Mouse (Mus musculus): ENCODE data around the gene Rhobtb1.

Rhobtb1 gene

DNA sequence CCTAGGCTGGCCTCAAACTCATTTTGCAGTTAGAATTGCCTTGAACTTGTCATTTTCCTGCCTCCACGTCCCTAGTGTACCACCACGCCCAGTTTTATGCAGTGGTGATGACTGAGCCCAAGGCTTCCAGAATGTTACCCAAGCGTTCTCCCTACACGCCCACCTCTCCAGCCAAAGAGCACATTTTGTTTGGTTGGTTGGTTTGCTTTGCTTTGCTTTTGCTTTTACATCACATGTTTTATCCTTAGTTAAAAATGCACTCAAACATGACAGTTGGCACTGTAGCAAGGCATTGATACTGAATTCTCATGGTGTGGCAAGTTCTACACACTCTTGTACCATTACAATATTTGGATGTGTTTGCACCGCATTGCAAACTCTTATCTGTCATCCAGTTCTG, 12.0 kb downstream of the Rhobtb1 start:
- DNase-seq (ENCODE audit: low spot score in 2 of 2), result no peak

- no peak for DNase-seq (ENCODE audit: low spot score in 2 of 2)
Measured at GRCm38 (mm10) chr10:69165125-69165524, 13.9 kb downstream of the Rhobtb1 start.

DNA sequence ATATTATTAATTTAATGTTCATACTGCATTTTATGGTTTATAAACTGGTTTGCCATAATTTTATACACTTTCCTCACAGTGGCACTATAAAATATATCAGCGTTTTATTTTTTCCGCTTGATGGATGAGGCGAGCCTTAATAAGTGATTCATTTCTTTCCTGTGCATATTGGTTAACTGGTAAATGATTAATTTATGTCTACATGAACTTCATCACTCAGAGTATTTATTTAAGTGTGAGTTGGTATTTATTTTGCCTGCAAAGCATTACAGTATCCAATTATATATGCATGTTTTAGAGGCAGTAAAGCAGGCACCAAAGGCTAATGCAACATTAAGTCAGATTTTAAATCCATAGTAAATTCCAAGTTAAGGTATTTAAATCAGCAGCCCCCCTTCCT, 14.6 kb downstream of the Rhobtb1 start:
- no peak for DNase-seq (ENCODE audit: low spot score in 2 of 2)

DNA sequence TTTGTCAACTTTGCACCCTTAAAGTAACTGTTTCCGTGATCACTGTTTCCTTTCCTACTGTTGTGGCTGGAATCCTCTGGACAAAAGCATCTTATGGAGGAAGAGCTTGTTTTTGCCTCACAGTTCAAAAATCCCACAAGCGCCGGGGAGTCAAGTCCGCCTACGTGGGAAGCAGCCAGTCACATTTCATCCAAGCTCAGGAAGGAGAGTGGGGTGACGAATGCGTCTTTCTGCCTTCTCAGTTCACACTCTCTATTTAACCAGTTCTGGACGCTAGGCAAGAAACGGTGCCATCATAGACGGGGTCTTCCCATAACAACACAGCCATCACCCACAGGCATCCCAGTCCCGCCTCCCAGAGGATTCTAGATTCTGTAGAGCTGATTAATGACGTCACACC, 15.3 kb downstream of the Rhobtb1 start:
- DNase-seq (ENCODE audit: low spot score in 2 of 2), result no peak

DNA sequence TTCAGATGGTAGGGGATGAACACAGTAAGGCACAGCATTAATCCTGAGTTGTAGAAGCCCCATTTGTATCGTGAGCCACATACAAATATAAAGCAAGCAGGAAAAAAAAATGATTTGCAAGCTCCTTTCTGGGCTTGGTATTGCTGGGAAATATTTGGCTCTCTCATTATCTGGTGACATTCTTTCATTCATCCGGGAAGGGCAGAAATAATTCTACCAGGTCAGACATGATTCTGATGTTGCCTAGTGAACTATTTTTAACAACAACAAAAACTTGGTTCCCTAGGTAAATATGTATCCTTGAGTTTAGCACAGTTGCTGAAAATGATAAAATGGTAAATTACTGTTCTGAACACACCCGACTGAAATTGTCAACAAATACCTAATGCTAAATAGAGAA, 21.2 kb downstream of the Rhobtb1 start:
- no peak for DNase-seq (ENCODE audit: low spot score in 2 of 2)

- no peak for DNase-seq (ENCODE audit: low spot score in 2 of 2)
Measured at GRCm38 (mm10) chr10:69176116-69176515, 24.9 kb downstream of the Rhobtb1 start.

DNA sequence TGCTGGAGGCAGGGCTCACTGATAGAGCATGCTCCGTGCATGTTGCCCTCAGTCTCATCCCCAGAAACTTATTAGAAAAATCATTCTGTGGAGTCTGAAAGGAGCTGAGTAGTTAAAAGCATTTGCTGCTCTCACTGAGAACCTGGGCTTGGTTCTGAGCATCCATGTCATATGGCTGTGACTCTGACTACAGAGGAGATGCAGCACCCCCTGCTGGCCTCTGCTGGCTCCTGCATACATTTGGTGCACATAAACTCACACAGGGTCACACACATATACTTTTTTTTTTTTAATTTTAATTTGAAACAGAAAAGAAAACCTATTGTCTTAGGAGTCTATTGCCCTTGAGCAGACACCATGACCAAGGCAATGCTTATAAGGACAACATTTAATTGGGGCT, 28.1 kb downstream of the Rhobtb1 start:
- DNase-seq (ENCODE audit: low spot score in 2 of 2), result no peak

GRCm38 (mm10) chr10:69180997-69181396, 29.8 kb downstream of the Rhobtb1 start:
- no peak for DNase-seq (ENCODE audit: low spot score in 2 of 2)

- no peak for DNase-seq (ENCODE audit: low spot score in 2 of 2)
Measured at GRCm38 (mm10) chr10:69184903-69185302, 33.7 kb downstream of the Rhobtb1 start.

DNA sequence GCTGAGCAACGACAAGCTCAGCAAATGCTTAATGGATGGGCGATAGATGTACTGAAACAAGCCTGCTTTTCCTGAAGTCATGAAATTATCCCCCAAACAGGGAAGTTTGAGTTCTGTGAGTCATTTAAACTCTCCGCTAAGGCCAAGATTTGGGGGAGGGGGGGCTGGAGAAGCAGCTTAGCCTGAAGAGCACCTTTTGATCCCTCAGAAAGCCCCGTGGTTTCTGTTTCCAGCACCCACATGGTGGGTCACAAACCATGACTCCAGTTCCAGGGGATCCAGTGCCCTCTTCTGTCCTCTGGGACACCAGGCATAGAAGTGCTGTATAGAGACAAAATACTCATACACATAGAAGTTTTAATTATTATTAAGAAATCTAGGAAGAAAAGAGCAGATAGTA, 34.2 kb downstream of the Rhobtb1 start:
- no peak for DNase-seq (ENCODE audit: low spot score in 2 of 2)

GRCm38 (mm10) chr10:69185894-69186893, 35.0 kb downstream of the Rhobtb1 start:
- peak; percentile 28 to 32 for DNase-seq (ENCODE audit: low spot score in 2 of 2)

DNA sequence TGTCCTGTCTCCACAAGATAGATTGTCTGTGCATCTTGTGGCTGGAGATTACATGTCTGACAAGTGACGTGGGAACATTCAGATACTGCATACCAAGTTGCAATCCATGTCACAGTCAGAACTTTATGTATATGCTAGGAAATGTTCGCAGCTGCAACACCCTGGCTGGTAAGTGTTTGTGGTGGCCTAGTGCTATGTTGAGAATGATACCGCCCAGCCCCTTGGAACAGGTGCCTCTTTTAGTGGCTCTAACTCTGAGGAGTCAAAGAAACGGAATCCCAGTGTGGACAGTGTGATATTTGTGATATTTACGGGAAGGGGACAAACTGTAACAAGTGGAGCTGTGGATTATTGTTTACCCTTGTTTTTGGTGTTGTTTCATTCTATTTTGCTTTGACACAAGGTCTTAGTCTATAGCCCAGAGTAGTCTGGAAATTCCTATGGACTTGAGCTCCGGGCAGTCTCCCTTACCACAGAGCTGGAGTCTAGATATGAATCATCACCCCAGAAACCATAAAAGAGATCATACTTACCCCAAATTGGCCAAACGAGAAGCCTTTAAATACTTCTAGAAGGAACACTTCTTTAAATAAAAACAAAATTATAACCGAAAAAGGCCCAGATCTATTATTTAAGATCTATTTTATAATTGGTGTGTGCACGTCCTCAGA, 36.7 kb downstream of the Rhobtb1 start:
- DNase-seq (ENCODE audit: low spot score in 2 of 2), result no peak

DNA sequence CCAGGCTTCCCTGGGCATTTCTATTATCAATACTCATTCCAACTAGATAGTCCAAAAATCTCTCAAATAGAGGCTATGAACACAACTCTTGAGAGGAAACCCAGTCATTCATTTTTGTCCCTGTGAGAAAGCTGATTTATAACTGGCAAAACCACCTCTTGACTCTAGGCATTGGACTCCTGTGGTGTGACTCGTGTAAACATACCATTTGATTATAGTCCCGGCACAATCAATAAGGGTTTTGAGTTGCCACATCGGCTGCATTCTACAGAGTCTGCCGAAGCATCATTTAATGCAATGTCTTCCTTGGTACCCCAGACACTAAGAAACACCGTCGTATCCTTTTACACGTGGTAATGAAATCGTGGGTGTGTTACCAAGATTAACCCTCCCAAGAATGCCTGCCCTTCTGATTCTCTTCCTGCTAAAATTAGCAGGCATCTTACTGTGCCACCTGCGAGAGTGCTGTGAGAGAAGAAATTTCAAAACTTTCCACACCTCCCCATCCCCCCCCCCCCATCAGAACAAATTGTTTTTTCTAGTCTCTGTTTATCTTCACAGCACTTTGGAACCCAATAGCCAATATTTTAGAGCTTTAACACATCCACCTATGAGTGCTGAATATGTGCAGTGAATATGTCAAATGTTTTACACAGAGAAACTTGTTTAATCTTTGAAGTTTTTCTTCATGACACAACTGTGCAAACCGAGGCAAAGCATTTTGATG, 39.4 kb downstream of the Rhobtb1 start:
- DNase-seq (ENCODE audit: low spot score in 2 of 2), result no peak

DNA sequence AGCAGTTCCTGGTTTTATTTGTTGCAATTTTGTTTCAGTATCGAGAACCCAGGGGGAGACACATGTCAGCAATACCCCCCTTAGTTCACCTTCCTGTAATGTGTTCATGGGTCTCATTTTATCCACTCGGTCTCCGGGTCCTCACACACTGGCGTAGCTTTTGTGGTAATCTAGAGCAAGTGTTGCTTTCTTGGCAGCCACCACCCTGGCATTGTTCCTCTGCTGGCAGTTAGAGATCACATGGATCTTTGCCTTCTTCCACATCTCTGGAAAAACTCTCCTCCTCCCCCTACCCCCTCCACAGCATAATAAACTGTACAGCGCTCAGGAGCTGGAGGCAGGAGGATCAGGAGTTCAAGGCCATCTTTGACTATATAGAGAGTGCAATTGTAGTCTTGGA, 41.0 kb downstream of the Rhobtb1 start:
- DNase-seq (ENCODE audit: low spot score in 2 of 2), result no peak

DNA sequence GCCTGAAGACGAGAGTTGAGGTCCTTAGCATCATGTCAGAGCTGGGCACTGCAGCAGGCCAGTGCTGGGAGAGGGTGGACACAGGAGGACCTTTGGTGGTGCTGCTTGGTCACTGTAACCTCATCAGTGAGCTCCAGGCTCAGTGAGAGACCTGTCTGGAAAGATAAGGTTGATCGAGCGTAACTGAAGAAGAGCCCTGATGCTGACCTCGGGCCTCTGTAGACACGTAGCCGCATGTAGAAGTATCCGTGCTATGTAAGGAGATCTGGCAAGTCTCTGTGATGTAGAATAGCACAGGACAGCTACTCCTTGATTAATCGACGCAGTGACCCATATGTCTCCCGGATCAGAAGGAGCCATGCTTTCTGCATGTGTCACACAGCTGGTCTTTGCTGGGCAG, 42.5 kb downstream of the Rhobtb1 start:
- DNase-seq (ENCODE audit: low spot score in 2 of 2), result no peak

DNA sequence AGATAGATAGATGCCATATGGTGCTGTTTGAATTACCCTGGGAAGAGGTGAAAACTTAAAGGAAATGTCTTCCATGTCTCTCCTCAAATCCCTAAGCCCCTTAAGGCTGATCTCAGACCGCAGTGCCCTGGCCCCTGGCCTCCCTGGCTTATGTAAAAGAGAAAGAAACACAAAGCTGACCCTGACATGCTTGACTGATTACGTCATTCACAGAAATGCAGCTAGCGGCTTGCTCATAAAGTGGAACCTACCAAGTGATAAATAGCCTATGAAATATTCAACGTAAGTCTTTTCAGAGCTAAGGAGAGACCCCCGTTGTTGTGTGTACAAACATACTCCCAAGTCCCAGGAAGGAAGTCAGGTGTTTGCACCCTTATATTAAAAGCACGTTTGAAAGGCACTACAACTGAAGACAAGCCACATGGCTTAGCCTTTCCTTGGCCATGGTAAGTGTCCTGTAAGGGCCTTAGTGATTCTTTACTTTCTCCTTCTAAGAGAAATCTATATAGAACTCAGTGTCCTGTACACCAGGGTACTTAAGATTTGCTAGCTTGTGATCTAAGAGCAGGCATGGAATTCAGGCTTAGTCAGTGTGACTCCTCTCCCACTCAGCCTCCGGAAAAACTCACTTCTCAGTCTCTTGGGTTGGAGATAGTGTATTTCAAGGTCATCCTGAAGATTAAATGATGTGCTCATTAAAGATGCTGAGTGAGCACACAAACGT, 53.6 kb downstream of the Rhobtb1 start:
- no peak for DNase-seq (ENCODE audit: low spot score in 2 of 2)

DNA sequence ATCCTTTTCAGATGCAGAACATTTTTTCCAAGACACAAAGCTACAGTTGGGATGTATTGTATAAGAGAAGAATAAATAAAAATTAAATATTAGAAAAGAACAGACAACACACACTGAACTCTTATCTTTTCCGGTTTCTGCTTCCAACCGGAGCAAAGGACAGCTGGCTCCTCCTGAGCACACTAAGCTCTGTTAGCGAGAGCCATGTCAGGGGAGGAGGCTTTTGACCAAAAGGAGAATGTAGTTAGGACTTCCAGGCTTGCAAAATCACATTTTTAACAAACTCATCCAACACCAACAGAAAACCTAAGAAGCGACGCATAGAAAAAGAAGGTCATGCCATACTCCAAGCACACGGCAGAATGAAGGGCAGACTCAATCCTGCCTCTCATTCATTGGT, 54.8 kb downstream of the Rhobtb1 start:
- DNase-seq (ENCODE audit: low spot score in 2 of 2), result no peak

DNA sequence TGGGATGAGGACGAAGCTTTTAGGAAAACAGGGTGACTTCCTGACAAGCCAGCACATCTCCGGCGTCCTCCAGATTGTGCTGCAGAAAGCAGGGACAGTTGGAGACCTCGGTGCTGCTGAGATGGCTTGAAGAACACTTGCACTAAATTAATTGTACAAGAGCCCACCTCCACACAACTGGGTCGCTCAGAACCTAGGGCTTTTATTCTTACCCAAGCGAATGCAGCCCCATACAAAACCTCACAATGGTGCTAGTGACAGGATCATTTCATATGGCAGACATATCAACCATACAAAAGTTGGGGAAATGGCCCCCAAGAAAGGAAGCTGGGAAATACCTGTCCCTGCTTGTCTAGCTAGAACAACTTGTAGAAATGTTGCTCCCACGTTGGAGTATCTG, 56.2 kb downstream of the Rhobtb1 start:
- no peak for DNase-seq (ENCODE audit: low spot score in 2 of 2)

DNA sequence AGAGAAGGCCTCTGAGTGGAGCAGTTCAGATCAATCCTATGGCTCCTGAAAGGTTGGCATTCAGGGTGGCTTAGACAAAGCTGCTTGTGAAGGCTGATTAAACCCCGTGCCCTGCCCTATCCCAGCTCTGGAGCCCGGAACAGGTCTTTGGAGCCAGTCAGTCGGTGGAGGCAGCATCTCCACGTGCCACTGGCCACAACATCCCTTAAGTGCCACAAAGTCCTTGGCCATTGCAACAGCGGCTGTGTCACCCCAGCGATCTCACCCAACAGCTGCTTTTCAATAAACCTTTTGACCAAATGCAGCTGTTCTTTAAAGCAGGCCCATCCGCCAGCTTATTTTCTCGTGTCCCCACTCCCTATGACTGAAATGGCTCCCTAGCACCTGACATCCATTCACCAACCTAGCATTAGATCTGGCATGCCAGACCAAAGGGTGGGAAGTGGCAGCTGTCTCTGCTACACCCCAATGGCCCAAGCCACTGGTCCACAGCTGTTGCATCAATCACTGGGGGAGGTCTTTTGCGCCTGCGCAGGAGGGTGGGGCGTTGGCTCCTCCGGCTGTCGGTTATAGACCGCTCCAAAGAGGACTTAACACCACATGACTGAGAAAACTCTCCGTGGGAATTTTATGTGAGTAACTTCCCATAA, 56.9 kb downstream of the Rhobtb1 start:
- DNase-seq (ENCODE audit: low spot score in 2 of 2), result no peak

GRCm38 (mm10) chr10:69208705-69209104, 57.5 kb downstream of the Rhobtb1 start:
- no peak for DNase-seq (ENCODE audit: low spot score in 2 of 2)

DNA sequence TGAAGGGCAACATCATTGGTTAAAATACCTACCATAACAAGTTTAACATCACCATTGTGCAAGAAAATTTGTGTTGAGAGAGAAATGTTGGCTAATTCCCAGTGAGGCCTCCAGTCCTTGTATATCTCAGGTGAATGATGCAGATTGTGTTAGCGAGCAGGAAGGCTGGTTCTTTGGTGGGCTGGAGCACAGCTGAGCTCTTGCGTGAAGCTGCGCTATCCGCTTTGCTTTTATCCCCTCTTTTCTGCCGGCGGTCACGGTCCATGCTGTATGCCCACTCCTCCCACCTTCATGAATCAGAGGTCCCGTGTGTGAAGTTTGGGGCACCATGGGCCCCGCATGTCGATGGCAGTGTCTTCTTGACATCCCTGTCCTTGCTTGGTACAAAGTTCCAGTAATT, 58.8 kb downstream of the Rhobtb1 start:
- DNase-seq (ENCODE audit: low spot score in 2 of 2), result no peak

Measured in frontal cortex, postnatal 14 days (tissue).